Mouse (Mus musculus): ENCODE results near the gene Cd320. TPM values are rescaled to one million over a fixed set of nuclear protein-coding genes. Genes with fewer than 3 reads are reported as not detected.
A peak's percentile ranks its signal among the peaks of the same experiment; 100 is the strongest.
"Not testable (repeated sequence)": the region's sequence is repeated elsewhere in the genome, so short reads cannot be mapped to it uniquely, and the experiment has no call there.

The Cd320 gene
- total RNA-seq, 2 experiments from 2014 or later: 3.1 TPM; not detected in 1

- peak; percentile 96 for ATAC-seq (replicated peaks; ENCODE audit: low FRiP score, poor library complexity, severe bottlenecking)
These were observed 18.6 kb upstream of the Cd320 start, which contains the start of the genes Rps28 and Ndufa7 for GRCm38 (mm10) chr17:33824084-33824996. Gene Rps28 (minus strand): TSS chr17:33824562. Gene Ndufa7 (plus strand): TSS chr17:33824572.

GRCm38 (mm10) chr17:33824997-33825330, 17.9 kb upstream of the Cd320 start:
- not testable (repeated sequence) for ATAC-seq (replicated peaks; ENCODE audit: low FRiP score, poor library complexity, severe bottlenecking)

GRCm38 (mm10) chr17:33825462-33825861, 17.4 kb upstream of the Cd320 start:
- no peak for ATAC-seq (replicated peaks; ENCODE audit: low FRiP score, poor library complexity, severe bottlenecking)

GRCm38 (mm10) chr17:33826850-33827249, 16.0 kb upstream of the Cd320 start:
- ATAC-seq (replicated peaks; ENCODE audit: low FRiP score, poor library complexity, severe bottlenecking): peak; percentile 66

GRCm38 (mm10) chr17:33828892-33829291, 14.0 kb upstream of the Cd320 start:
- ATAC-seq (replicated peaks; ENCODE audit: low FRiP score, poor library complexity, severe bottlenecking): no peak

GRCm38 (mm10) chr17:33829561-33829960, 13.3 kb upstream of the Cd320 start:
- ATAC-seq (replicated peaks; ENCODE audit: low FRiP score, poor library complexity, severe bottlenecking): no peak

- ATAC-seq (replicated peaks; ENCODE audit: low FRiP score, poor library complexity, severe bottlenecking): no peak
These were observed 1.3 kb downstream of the Cd320 start for GRCm38 (mm10) chr17:33844196-33844595.

- ATAC-seq (replicated peaks; ENCODE audit: low FRiP score, poor library complexity, severe bottlenecking): no peak
These were observed 5.2 kb downstream of the Cd320 start for GRCm38 (mm10) chr17:33848139-33848538.

- no peak for ATAC-seq (replicated peaks; ENCODE audit: low FRiP score, poor library complexity, severe bottlenecking)
These were observed 8.4 kb downstream of the Cd320 start for GRCm38 (mm10) chr17:33851331-33851730.

- ATAC-seq (replicated peaks; ENCODE audit: low FRiP score, poor library complexity, severe bottlenecking): no peak
These were observed 14.9 kb downstream of the Cd320 start for GRCm38 (mm10) chr17:33857816-33858215.

GRCm38 (mm10) chr17:33865330-33866030, 22.6 kb downstream of the Cd320 start:
- peak; percentile 82 for ATAC-seq (replicated peaks; ENCODE audit: low FRiP score, poor library complexity, severe bottlenecking)

- not testable (repeated sequence) for ATAC-seq (replicated peaks; ENCODE audit: low FRiP score, poor library complexity, severe bottlenecking)
These were observed 30.6 kb downstream of the Cd320 start, which contains the start of gene Gm7029 for GRCm38 (mm10) chr17:33873537-33873936. Gene Gm7029 (plus strand): TSS chr17:33873837.

GRCm38 (mm10) chr17:33874411-33874810, 31.5 kb downstream of the Cd320 start:
- ATAC-seq (replicated peaks; ENCODE audit: low FRiP score, poor library complexity, severe bottlenecking): no peak

GRCm38 (mm10) chr17:33875797-33876196, 32.9 kb downstream of the Cd320 start:
- ATAC-seq (replicated peaks; ENCODE audit: low FRiP score, poor library complexity, severe bottlenecking): not testable (repeated sequence)

GRCm38 (mm10) chr17:33884320-33884719, 41.4 kb downstream of the Cd320 start:
- ATAC-seq (replicated peaks; ENCODE audit: low FRiP score, poor library complexity, severe bottlenecking): 0 out of 2 replicates have a peak, but pooled peaks have one; percentile 19

- ATAC-seq (replicated peaks; ENCODE audit: low FRiP score, poor library complexity, severe bottlenecking): not testable (repeated sequence)
These were observed 44.9 kb downstream of the Cd320 start for GRCm38 (mm10) chr17:33887802-33888201.

- not testable (repeated sequence) for ATAC-seq (replicated peaks; ENCODE audit: low FRiP score, poor library complexity, severe bottlenecking)
These were observed 45.3 kb downstream of the Cd320 start for GRCm38 (mm10) chr17:33888230-33888629.

- ATAC-seq (replicated peaks; ENCODE audit: low FRiP score, poor library complexity, severe bottlenecking): not testable (repeated sequence)
These were observed 47.1 kb downstream of the Cd320 start for GRCm38 (mm10) chr17:33889941-33890532.

- ATAC-seq (replicated peaks; ENCODE audit: low FRiP score, poor library complexity, severe bottlenecking): peak; percentile 95
These were observed 47.7 kb downstream of the Cd320 start, which contains the start of gene Kifc1 for GRCm38 (mm10) chr17:33890533-33891059. Gene Kifc1 (minus strand): TSS chr17:33890661.

- no peak for ATAC-seq (replicated peaks; ENCODE audit: low FRiP score, poor library complexity, severe bottlenecking)
These were observed 48.5 kb downstream of the Cd320 start for GRCm38 (mm10) chr17:33891357-33891756.

All from erythroblast, adult 5-6 weeks (primary cell).